Mouse (Mus musculus): ENCODE results near the gene Kdm2a. TPM values are rescaled to one million over a fixed set of nuclear protein-coding genes. Genes with fewer than 3 reads are reported as not detected.

Kdm2a gene
- total and polyA plus RNA-seq, 3 experiments = 46.1 to 98.7 (median 73.9) TPM

DNA sequence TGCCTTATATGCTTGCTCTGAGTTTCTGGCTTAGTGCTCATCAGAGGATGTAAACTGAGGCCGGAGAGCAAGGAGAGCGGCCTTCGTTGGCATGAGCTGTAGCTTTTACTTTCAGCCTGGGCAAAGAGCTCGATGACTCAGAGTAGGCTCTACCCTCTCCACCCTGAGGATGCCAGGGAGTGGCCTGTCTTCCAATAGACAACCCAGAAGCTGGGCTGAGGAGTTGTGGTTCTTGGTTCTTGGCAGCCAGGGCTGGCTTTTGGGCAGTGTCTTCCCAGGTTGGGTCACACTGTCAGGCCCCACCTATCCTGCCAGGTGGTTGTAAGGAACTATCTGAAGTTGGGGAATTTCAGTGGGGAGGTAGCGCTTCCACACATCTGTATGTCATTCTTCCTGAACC lies 21.6 kb upstream of the Kdm2a start:
- ATAC-seq (ENCODE audit: extremely low read depth, insufficient number of reproducible peaks, low FRiP score, poor library complexity, severe bottlenecking) (no peak), DNase-seq (ENCODE audit: low spot score) (no peak)
- Histone ChIP-seq H3K36me3 (replicated peaks) (no peaks in the 10 kb centered on the region), H3K27me3 (ENCODE audit: insufficient read depth, low read length) (peaks cover 30% of the 10 kb centered on the region), H3K9me3 (replicated peaks) (no peaks in the 10 kb centered on the region), H3K4me1 (ENCODE audit: insufficient read depth, low read depth, low read length) (no peaks in the 10 kb centered on the region), H3K4me3 (ENCODE audit: low read depth, low read length) (no peak overlapping the region)
- TF ChIP-seq GATA1 (IDR thresholded peaks at IDR 0.05; ENCODE audit: borderline replicate concordance, low read length) = no peak
- TF ChIP-seq POLR2AphosphoS5 (IDR thresholded peaks at IDR 0.05; ENCODE audit: insufficient replicate concordance, low read depth, low read length) = no peak
- TF ChIP-seq TAL1 (conservative IDR thresholded peaks at IDR 0.05; ENCODE audit: low read depth, low read length) = no peak

DNA sequence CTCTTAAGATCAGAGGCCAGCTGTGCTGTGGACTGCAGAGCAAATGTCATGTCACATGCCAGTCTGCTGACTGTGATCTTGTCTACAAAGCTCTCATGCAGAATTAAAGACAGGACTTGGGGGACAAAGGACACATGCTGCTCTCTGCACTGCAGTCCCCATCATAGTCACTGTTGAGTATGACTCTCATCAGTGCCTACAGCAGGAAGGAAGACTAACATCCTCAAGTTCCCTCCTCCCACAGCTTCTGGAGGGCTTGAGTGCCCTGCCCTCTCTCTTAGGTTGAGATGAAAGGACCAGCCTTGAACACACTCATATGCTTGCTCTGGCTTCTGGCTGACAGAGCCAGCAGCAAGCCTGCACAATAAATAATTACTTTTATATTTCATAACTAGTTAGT lies 19.6 kb upstream of the Kdm2a start:
- no peak for TF ChIP-seq GATA2 (IDR thresholded peaks at IDR 0.05; ENCODE audit: borderline replicate concordance, low read depth, low read length)
- no peak for TF ChIP-seq GATA1 (IDR thresholded peaks at IDR 0.05; ENCODE audit: borderline replicate concordance, low read length)
- no peak for TF ChIP-seq CTCF (IDR thresholded peaks at IDR 0.05; ENCODE audit: low read depth, low read length)
- no peak for TF ChIP-seq TAL1 (conservative IDR thresholded peaks at IDR 0.05; ENCODE audit: low read depth, low read length)
- TF ChIP-seq POLR2AphosphoS5 (IDR thresholded peaks at IDR 0.05; ENCODE audit: insufficient replicate concordance, low read depth, low read length) = no peak
- Histone ChIP-seq H3K9me3 (replicated peaks) (no peaks in the 10 kb centered on the region), H3K4me3 (ENCODE audit: low read depth, low read length) (no peak overlapping the region), H3K4me1 (ENCODE audit: insufficient read depth, low read depth, low read length) (no peaks in the 10 kb centered on the region), H3K36me3 (replicated peaks) (no peaks in the 10 kb centered on the region), H3K27me3 (ENCODE audit: insufficient read depth, low read length) (peaks cover 25% of the 10 kb centered on the region)
- DNase-seq (ENCODE audit: low spot score) = no peak
- no peak for ATAC-seq (ENCODE audit: extremely low read depth, insufficient number of reproducible peaks, low FRiP score, poor library complexity, severe bottlenecking)

DNA sequence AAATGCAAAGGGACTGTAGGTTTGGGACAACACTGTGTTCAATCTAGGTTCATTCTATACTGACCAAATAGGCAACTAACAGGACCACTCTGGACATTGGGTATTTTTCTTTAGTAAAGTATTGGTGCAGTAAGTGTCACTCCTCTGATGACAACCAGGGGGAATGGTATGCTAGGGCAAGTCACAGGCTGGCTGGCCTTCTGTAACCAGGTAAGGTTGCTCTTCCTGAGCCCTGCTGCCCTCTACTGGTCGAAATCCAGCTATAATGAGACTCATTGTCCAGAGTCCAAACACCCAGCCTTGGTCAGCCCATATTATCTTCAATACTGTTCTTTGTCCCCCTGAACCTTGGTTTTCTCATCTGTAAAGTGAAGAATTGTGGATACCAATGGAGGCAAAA lies 19.1 kb upstream of the Kdm2a start:
- no peaks in the 10 kb centered on the region for H3K4me1 ChIP-seq (ENCODE audit: insufficient read depth, low read depth, low read length)
- DNase-seq (ENCODE audit: low spot score) (no peak), ATAC-seq (ENCODE audit: extremely low read depth, insufficient number of reproducible peaks, low FRiP score, poor library complexity, severe bottlenecking) (no peak)
- no peak overlapping the region for H3K4me3 ChIP-seq (ENCODE audit: low read depth, low read length)
- H3K9me3 ChIP-seq (replicated peaks) = no peaks in the 10 kb centered on the region
- TF ChIP-seq TAL1 (conservative IDR thresholded peaks at IDR 0.05; ENCODE audit: low read depth, low read length) (no peak), CTCF (IDR thresholded peaks at IDR 0.05; ENCODE audit: low read depth, low read length) (peak; percentile 42; the same call in 1 of the 2 replicates), GATA1 (IDR thresholded peaks at IDR 0.05; ENCODE audit: borderline replicate concordance, low read length) (no peak), POLR2AphosphoS5 (IDR thresholded peaks at IDR 0.05; ENCODE audit: insufficient replicate concordance, low read depth, low read length) (no peak), GATA2 (IDR thresholded peaks at IDR 0.05; ENCODE audit: borderline replicate concordance, low read depth, low read length) (no peak)
- peaks cover 25% of the 10 kb centered on the region for H3K27me3 ChIP-seq (ENCODE audit: insufficient read depth, low read length)
- H3K36me3 ChIP-seq (replicated peaks) = no peaks in the 10 kb centered on the region

DNA sequence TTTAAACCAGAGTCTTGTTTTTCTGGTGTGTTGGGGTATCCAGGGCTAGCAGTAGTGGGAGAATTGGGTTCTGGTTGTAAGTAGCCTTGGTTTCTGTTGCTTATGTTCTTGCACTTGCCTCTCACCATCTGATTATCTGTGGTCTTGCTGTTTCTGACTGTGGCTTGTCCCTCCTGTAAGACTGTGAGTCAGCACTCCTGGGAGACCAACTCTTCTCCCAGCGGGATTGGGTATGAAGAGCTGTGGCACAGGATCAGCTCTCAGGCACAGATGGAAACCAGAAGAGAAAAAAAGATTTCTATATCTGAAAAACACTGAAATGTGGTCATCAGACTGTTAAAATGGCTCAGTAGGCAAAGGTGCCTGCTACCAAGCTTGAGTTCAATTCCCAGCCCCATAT lies 16.5 kb upstream of the Kdm2a start:
- DNase-seq (ENCODE audit: low spot score) (no peak), ATAC-seq (ENCODE audit: extremely low read depth, insufficient number of reproducible peaks, low FRiP score, poor library complexity, severe bottlenecking) (no peak)
- no peaks in the 10 kb centered on the region for H3K9me3 ChIP-seq (replicated peaks)
- TF ChIP-seq GATA2 (IDR thresholded peaks at IDR 0.05; ENCODE audit: borderline replicate concordance, low read depth, low read length) (no peak), TAL1 (conservative IDR thresholded peaks at IDR 0.05; ENCODE audit: low read depth, low read length) (no peak), CTCF (IDR thresholded peaks at IDR 0.05; ENCODE audit: low read depth, low read length) (no peak), POLR2AphosphoS5 (IDR thresholded peaks at IDR 0.05; ENCODE audit: insufficient replicate concordance, low read depth, low read length) (no peak), GATA1 (IDR thresholded peaks at IDR 0.05; ENCODE audit: borderline replicate concordance, low read length) (no peak)
- no peaks in the 10 kb centered on the region for H3K36me3 ChIP-seq (replicated peaks)
- peaks cover 24% of the 10 kb centered on the region for H3K27me3 ChIP-seq (ENCODE audit: insufficient read depth, low read length)
- H3K4me3 ChIP-seq (ENCODE audit: low read depth, low read length) = no peak overlapping the region
- no peaks in the 10 kb centered on the region for H3K4me1 ChIP-seq (ENCODE audit: insufficient read depth, low read depth, low read length)

DNA sequence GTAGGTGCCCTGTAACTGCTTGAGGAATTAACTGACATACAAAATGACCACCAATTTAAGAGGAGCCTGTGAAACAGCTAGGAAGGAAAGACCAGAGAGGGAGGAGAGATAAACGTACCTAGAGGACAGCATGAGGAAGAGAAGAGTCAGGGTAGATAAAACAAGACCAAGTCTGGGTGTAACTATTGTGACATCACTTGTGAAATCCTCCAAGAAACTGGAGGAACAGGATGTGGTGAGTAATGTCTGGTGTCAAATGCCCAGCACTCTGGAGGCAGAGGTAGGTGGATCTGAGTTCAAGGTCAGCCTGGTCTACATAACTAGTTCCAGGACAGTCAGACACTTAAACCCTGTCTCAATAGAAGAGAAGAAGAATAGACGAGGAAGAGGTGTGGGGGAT lies 11.0 kb upstream of the Kdm2a start:
- ATAC-seq (ENCODE audit: extremely low read depth, insufficient number of reproducible peaks, low FRiP score, poor library complexity, severe bottlenecking) = no peak

DNA sequence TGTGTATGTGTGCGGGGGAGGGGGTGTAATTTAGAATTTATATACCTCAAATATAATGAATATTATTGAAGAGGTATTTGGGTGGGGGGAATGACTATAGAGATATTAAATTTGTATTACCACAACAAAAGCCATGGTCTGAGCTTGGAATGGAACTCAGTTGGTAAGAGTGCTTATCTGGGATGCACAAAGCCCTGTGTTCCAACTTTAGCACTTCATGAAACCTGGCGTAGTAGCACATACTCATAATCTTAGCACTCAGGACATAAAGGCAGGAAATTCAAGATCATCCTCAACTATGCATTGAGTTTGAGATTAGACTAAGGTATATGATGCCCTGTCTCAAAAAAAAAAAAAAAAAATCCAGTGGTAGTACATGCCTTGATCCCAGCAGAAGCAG lies 6.8 kb upstream of the Kdm2a start:
- H3K9me3 ChIP-seq (replicated peaks) = no peaks in the 10 kb centered on the region
- peaks cover 35% of the 10 kb centered on the region for H3K27me3 ChIP-seq (ENCODE audit: insufficient read depth, low read length)
- no peak for TF ChIP-seq GATA2 (IDR thresholded peaks at IDR 0.05; ENCODE audit: borderline replicate concordance, low read depth, low read length)
- DNase-seq (ENCODE audit: low spot score) (no peak), ATAC-seq (ENCODE audit: extremely low read depth, insufficient number of reproducible peaks, low FRiP score, poor library complexity, severe bottlenecking) (no peak)
- no peaks in the 10 kb centered on the region for H3K36me3 ChIP-seq (replicated peaks)
- H3K4me3 ChIP-seq (ENCODE audit: low read depth, low read length) = no peak overlapping the region
- no peaks in the 10 kb centered on the region for H3K4me1 ChIP-seq (ENCODE audit: insufficient read depth, low read depth, low read length)

More for the DNA sequence above, 11.0 kb upstream of the Kdm2a start:
- no peak for TF ChIP-seq GATA2 (IDR thresholded peaks at IDR 0.05; ENCODE audit: borderline replicate concordance, low read depth, low read length)
- no peak for TF ChIP-seq POLR2AphosphoS5 (IDR thresholded peaks at IDR 0.05; ENCODE audit: insufficient replicate concordance, low read depth, low read length)
- no peak for TF ChIP-seq TAL1 (conservative IDR thresholded peaks at IDR 0.05; ENCODE audit: low read depth, low read length)
- TF ChIP-seq CTCF (IDR thresholded peaks at IDR 0.05; ENCODE audit: low read depth, low read length) = no peak
- no peak for TF ChIP-seq GATA1 (IDR thresholded peaks at IDR 0.05; ENCODE audit: borderline replicate concordance, low read length)
- no peak for DNase-seq (ENCODE audit: low spot score)
- H3K4me3 ChIP-seq (ENCODE audit: low read depth, low read length) = no peak overlapping the region
- no peaks in the 10 kb centered on the region for H3K4me1 ChIP-seq (ENCODE audit: insufficient read depth, low read depth, low read length)
- H3K9me3 ChIP-seq (replicated peaks) = no peaks in the 10 kb centered on the region
- no peaks in the 10 kb centered on the region for H3K36me3 ChIP-seq (replicated peaks)
- peaks cover 42% of the 10 kb centered on the region for H3K27me3 ChIP-seq (ENCODE audit: insufficient read depth, low read length)

DNA sequence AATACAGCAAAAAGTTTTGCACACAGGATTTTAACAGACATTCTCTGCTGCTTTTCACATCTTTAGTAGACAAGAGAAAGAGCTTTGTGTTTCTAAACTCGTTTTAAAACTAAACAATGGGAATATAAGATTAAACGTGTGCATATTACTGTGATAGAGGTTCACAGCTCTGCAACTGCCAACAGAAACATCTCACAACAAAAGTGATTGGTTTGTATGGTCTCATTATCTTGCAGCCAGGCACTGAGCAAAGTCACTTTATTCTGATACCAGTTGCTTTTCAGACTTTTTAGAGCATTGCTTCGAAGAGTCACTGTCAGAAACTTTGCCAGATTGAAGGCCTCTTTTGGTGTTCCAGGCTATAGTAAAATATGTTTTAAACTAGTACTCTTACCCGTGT lies 874 bp upstream of the Kdm2a start:
- no peaks in the 10 kb centered on the region for H3K9me3 ChIP-seq (replicated peaks)
- H3K4me1 ChIP-seq (ENCODE audit: insufficient read depth, low read depth, low read length) = peaks cover 12% of the 10 kb centered on the region
- DNase-seq (ENCODE audit: low spot score) = no peak
- H3K27me3 ChIP-seq (ENCODE audit: insufficient read depth, low read length) = peaks cover 13% of the 10 kb centered on the region
- H3K36me3 ChIP-seq (replicated peaks) = no peaks in the 10 kb centered on the region
- ATAC-seq (ENCODE audit: extremely low read depth, insufficient number of reproducible peaks, low FRiP score, poor library complexity, severe bottlenecking) = no peak
- TF ChIP-seq GATA2 (IDR thresholded peaks at IDR 0.05; ENCODE audit: borderline replicate concordance, low read depth, low read length) (no peak), TAL1 (conservative IDR thresholded peaks at IDR 0.05; ENCODE audit: low read depth, low read length) (no peak), POLR2AphosphoS5 (IDR thresholded peaks at IDR 0.05; ENCODE audit: insufficient replicate concordance, low read depth, low read length) (no peak), GATA1 (IDR thresholded peaks at IDR 0.05; ENCODE audit: borderline replicate concordance, low read length) (no peak), CTCF (IDR thresholded peaks at IDR 0.05; ENCODE audit: low read depth, low read length) (no peak)
- no peak overlapping the region for H3K4me3 ChIP-seq (ENCODE audit: low read depth, low read length)
